Mouse (Mus musculus) adrenal gland, adult 10 weeks (tissue): ENCODE data around the gene Vps4a. TPM values are rescaled to one million over a fixed set of nuclear protein-coding genes. Genes with fewer than 3 reads are reported as not detected.

Experiments used
- polyA plus RNA-seq: library from polyadenylated mRNA; stranded (reverse); fragments of 350-450 nt; fragmentation: Illumina TruSeq; extraction: RNeasy Lipid Tissue Mini Kit (QIAGEN cat#74804); gene quantifications from one replicate; pipeline ENCODE4 v1.2.3, GENCODE M21; 2014; ENCODE audit warnings: low read depth, low replicate concordance

Vps4a gene
- polyA plus RNA-seq: 53.2 TPM

GRCm38 (mm10) chr8:107030650-107031576 is at the start of gene Vps4a:
Gene Vps4a (plus strand): TSS chr8:107031222.

GRCm38 (mm10) chr8:107048061-107048941 is 17.3 kb downstream of the Vps4a start, which contains the start of gene Pdf:
Gene Pdf (minus strand): TSS chr8:107048614.

DNA sequence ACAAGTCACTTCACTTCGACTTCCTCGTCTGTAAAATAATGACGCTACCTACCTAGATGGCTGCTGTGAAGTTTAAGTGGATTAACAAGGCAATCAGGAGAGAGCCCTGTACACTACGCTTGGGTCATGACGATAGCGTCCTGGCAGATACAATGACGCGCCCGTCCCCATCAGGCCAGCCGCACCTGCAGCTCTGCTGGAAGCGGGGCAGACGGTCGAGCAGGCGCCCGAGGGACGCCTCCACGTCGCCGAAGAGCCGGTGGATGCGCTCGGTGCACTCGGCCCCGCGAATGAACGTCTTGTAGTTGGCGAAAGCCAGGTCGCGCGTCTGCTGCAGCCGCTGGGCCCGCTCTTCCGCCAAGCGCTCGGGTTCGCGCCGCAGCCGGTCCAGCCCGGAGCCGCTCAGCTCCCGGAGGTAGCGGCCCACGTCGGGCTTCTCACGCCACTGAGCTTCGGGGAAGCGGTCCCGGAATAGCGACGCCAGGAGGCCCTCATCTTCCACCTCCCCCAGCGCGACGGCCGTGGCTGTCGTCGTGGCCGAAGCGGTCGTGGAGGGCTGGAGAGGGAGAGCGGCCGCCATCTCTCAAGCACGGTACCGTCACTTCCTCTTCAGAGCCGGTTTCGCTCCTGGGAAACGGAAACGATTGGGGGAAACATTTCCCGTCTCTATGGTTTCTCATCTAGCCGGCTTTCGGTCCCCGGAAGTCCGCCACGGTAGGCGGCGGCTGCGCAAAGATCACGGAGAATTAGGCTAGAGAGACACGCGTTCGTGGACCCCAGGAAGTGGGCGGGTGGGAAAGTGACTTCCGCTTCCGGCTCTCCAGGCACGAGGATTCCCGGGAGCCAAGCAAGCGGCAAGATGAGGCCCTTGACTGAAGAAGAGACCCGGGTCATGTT is 25.3 kb downstream of the Vps4a start, which contains the start of the genes Cog8 and Nip7:
TSS of gene Cog8 (minus strand) at position 614 of the 897 bp plus-strand sequence.
TSS of gene Nip7 (plus strand) at position 802 of the 897 bp plus-strand sequence.

DNA sequence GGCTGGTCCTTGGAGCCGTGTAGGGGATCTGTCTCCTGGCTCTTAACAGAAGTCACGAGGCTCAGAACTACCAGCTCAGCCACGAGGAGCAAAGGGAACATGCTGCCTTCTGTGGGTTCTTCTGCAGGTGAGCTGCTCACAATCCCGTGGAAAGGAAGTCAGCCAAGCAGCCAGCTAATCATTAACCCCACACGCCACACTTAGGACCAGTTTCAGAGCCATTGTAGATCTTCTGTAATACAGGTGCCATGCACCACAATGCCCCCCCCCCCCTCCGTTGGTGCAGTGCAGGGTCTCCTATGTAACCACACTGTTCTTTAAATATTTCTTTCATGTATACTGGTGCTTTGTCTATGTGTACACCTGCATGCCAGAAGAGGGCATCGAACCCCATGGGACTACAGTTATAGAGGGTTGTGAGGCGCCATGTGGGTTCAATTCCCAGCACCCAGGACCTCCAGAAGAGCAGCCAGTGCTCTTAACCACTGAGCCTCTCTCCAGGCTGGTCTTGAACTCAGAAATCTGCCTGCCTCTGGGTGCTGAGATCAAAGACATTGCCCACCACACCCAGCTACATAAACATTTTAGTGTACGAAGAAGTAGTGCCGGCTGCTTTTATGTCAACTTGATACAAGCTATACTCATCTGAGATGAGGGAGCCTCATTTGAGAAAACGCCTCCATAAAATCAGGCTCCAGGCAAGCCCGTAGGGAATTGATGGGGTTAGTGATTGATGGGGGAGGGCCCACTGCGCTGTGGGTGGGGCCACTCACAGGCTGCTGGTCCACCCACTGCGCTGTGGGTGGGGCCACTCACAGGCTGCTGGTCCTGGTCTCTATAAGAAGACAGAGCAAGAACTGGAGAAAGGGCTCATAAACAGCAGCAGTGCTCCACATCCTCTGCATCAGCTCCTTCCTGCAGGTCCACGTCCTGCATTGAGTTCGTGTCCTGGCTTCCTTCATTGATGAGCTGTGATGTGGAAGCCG is 34.8 kb downstream of the Vps4a start, which contains the start of gene Tmed6:
TSS of gene Tmed6 (minus strand) at position 134 of the 986 bp plus-strand sequence.

Other genes starting within 250 kb of the Vps4a start
- 0.29 TPM for gene Has3, start 161.0 kb upstream of the Vps4a start, polyA plus RNA-seq
- 35.2 TPM for gene Utp4, start 137.6 kb upstream of the Vps4a start, polyA plus RNA-seq
- 36.1 TPM for gene Sntb2, start 95.5 kb upstream of the Vps4a start, polyA plus RNA-seq
- 108 TPM for gene Pdf, start 17.4 kb downstream of the Vps4a start, polyA plus RNA-seq
- 37.6 TPM for gene Cog8, start 25.5 kb downstream of the Vps4a start, polyA plus RNA-seq
- 12.5 TPM for gene Nip7, start 25.7 kb downstream of the Vps4a start, polyA plus RNA-seq
- not detected for gene Tmed6, start 34.4 kb downstream of the Vps4a start, polyA plus RNA-seq
- 32.7 TPM for gene Terf2, start 65.3 kb downstream of the Vps4a start, polyA plus RNA-seq
- 1,323 TPM for gene Cyb5b, start 119.4 kb downstream of the Vps4a start, polyA plus RNA-seq